Mouse (Mus musculus): ENCODE measurements around the gene Il25. TPM values are rescaled to one million over a fixed set of nuclear protein-coding genes. Genes with fewer than 3 reads are reported as not detected.
A peak's percentile ranks its signal among the peaks of the same experiment; 100 is the strongest.

The Il25 gene
- polyA plus RNA-seq, 1 experiment from 2014 or later, result not detected

GRCm38 (mm10) chr14:54935904-54936830 is 3.7 kb downstream of the Il25 start, which contains the start of gene Cmtm5:
Gene Cmtm5, plus strand, starts transcription at chr14:54936261.
- H3K27ac ChIP-seq, result peak within 1 kb of the TSS; percentile 82
- H3K4me2 ChIP-seq, result peak within 1 kb of the TSS; percentile 41
- no peaks in the 10 kb centered on the region for H3K36me3 ChIP-seq
- 18% methylated on average over 8 of the region's 8 CpGs for WGBS
- no peaks in the 10 kb centered on the region for H3K9me3 ChIP-seq (replicated peaks)
- no peaks in the 10 kb centered on the region for H3K27me3 ChIP-seq
- peak within 1 kb of the TSS; percentile 5; the same call in 1 of the 2 replicates for H3K9ac ChIP-seq
- H3K4me1 ChIP-seq, result peaks cover 35% of the 10 kb centered on the region
- peak; percentile 57 for ATAC-seq (replicated peaks; ENCODE audit: low FRiP score)
- 0 out of 2 replicates have a peak within 1 kb of the TSS, but pooled peaks have one; percentile 12 for H3K4me3 ChIP-seq (replicated peaks)

DNA sequence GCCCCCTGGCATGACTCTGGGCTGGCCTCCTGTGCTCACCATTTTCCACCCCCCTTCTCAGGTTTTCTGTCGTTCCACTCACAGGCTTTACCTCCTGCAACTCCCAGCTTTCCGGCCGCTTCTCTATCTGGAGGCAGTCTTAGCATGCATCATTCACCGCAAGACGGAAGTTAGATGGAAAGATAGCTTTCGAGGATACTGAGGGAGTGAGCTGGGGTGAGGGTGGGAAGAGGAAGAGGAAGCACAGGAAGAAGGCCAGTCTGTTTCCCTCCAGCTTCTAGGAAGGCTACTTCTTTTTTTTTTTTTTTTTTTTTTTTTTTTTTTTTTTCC is 4.3 kb downstream of the Il25 start:
- no peaks in the 10 kb centered on the region for H3K9me3 ChIP-seq (replicated peaks)
- H3K4me1 ChIP-seq, result peaks cover 35% of the 10 kb centered on the region
- whole genome bisulfite sequencing, result 18% methylated on average over 6 of the region's 6 CpGs
- ATAC-seq (replicated peaks; ENCODE audit: low FRiP score), result no peak; the same call in 1 of the 2 replicates
- peak overlapping the region; percentile 41 for H3K4me2 ChIP-seq
- 0 out of 2 replicates have a peak overlapping the region, but pooled peaks have one; percentile 12 for H3K4me3 ChIP-seq (replicated peaks)
- H3K9ac ChIP-seq, result peak overlapping the region; percentile 5; the same call in 1 of the 2 replicates
- peak overlapping the region; percentile 82 for H3K27ac ChIP-seq
- H3K36me3 ChIP-seq, result no peaks in the 10 kb centered on the region
- H3K27me3 ChIP-seq, result no peaks in the 10 kb centered on the region

DNA sequence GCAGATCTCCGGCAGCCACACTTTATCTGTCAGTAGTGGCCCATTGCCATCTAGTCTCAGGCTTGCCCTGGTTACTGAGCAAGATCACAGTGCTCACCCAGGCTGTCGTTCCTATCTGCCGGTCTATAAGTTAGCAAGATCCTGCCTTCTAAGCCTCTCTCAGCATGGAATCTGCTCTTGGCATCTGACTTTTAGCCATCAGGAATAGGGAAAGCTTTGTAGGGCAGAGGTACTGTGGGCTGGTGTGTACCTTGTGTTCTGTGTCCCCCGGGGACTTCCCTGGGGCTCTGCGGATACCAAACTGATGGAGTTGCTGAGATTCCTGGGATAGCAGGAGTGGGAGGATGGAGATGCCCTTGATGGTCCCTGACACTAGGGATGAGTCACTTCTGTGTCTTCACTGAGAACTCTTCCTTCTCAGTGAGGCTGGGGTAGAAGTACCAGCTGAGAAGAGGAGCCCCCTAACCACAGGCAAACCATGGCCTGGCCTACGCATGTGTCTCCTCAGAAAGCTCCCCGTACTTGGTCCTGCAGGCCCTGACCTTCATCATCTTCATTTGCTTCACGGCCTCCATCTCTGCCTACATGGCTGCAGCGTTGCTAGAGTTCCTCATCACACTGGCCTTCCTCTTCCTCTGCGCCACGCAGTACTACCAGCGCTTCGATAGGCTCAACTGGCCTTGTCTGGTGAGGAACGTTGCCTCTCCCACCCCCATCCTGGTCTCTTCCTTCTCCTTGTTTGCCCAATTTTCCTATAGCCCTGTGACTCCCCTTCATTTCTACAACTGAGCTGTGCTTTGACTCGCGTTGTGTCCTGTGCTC is 5.1 kb downstream of the Il25 start:
- Histone ChIP-seq H3K9me3 (replicated peaks) (no peaks in the 10 kb centered on the region), H3K27ac (no peak overlapping the region), H3K4me3 (replicated peaks) (no peak overlapping the region), H3K27me3 (no peaks in the 10 kb centered on the region), H3K4me1 (peaks cover 35% of the 10 kb centered on the region), H3K9ac (no peak overlapping the region), H3K4me2 (no peak overlapping the region), H3K36me3 (no peaks in the 10 kb centered on the region)
- ATAC-seq (replicated peaks; ENCODE audit: low FRiP score), result no peak
- WGBS, result 83% methylated on average over 16 of the region's 16 CpGs

DNA sequence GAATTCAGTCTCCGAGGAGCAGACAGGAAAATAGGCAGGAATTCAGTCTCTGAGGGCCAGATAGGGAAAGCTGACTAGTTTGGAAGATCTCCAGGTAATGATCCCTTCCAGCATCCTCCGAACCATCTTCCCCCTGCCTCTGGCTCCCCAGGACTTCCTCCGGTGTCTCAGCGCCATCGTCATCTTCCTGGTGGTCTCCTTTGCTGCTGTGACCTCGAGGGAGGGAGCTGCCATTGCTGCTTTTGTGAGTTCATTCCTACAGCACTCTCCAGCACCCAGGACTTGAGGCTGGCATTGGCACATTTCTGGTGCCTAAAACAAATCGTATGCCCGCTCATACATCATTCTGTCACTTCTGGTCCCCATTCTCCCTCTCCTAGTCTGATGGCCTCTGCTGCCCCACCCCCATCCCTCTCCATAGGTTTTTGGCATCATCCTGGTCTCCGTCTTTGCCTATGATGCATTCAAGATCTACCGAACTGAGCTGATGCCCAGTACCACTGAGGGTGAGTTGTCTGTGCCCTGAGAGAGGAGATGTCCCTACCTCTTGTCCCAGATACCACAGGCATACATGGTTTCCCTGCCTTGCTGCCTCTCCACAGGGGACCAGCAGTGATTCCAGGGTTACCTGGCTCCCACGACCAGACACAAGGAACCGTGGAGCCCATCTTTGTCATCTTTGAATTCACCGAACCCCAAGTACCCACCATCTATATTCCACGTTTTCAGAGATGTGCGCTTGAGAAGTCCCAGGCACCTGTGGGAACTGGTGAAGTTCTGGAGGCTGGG is 6.1 kb downstream of the Il25 start:
- no peak overlapping the region for H3K9ac ChIP-seq
- no peaks in the 10 kb centered on the region for H3K9me3 ChIP-seq (replicated peaks)
- no peaks in the 10 kb centered on the region for H3K27me3 ChIP-seq
- no peak for ATAC-seq (replicated peaks; ENCODE audit: low FRiP score)
- H3K4me3 ChIP-seq (replicated peaks), result no peak overlapping the region
- 80% methylated on average over 15 of the region's 15 CpGs for WGBS
- H3K4me2 ChIP-seq, result no peak overlapping the region
- no peaks in the 10 kb centered on the region for H3K36me3 ChIP-seq
- H3K4me1 ChIP-seq, result peaks cover 29% of the 10 kb centered on the region
- H3K27ac ChIP-seq, result no peak overlapping the region

DNA sequence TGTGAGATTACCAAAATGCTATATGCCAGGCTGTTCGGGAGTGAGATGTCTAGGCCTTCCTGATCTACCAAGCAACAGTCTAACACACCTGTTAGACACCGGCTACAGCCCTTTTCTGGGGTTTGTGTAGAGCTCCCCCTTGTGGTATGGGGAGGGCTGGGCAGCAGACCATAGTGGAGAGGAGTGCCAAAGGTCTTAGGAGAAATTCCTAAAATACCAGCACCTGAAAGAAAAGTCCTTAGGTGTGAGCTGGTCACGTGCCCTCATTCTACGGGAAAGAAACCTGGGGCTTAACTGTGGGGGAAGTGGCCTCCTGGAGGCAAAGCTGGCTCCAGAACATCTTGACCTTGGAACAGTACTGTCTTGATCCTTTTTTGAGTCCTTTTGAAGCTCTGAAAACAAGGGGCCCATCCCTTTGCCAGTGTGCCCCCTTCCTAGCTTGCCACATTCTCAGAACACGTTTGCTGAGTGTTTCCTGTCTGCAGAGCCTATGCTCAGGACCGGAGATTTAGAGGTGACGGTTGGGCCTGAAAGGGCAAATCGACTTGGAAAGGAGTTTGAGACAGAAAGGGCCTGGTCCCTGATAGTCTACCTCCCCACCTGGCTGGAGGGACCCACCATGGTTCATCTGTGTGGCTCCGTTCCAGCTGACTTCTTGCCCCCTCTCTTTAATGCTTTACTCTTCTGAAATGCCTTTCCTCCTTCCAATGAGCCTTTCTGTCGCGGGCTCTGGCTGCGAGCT is 7.1 kb downstream of the Il25 start:
- Histone ChIP-seq H3K36me3 (no peaks in the 10 kb centered on the region), H3K9ac (no peak overlapping the region), H3K27ac (peak overlapping the region; percentile 37; the same call in 1 of the 2 replicates), H3K4me1 (peaks cover 29% of the 10 kb centered on the region), H3K4me2 (no peak overlapping the region), H3K9me3 (replicated peaks) (no peaks in the 10 kb centered on the region), H3K4me3 (replicated peaks) (no peak overlapping the region), H3K27me3 (no peaks in the 10 kb centered on the region)
- peak; percentile 47; the same call in 1 of the 2 replicates for ATAC-seq (replicated peaks; ENCODE audit: low FRiP score)
- 43% methylated on average over 12 of the region's 12 CpGs for WGBS

GRCm38 (mm10) chr14:54940176-54940530 is 7.7 kb downstream of the Il25 start:
- no peak overlapping the region for H3K4me3 ChIP-seq (replicated peaks)
- H3K4me1 ChIP-seq, result peaks cover 29% of the 10 kb centered on the region
- WGBS, result 73% methylated on average over 3 of the region's 3 CpGs
- no peak overlapping the region for H3K4me2 ChIP-seq
- no peak for ATAC-seq (replicated peaks; ENCODE audit: low FRiP score)
- H3K9ac ChIP-seq, result no peak overlapping the region
- peak overlapping the region; percentile 37; the same call in 1 of the 2 replicates for H3K27ac ChIP-seq
- H3K27me3 ChIP-seq, result no peaks in the 10 kb centered on the region
- no peaks in the 10 kb centered on the region for H3K36me3 ChIP-seq
- H3K9me3 ChIP-seq (replicated peaks), result no peaks in the 10 kb centered on the region

DNA sequence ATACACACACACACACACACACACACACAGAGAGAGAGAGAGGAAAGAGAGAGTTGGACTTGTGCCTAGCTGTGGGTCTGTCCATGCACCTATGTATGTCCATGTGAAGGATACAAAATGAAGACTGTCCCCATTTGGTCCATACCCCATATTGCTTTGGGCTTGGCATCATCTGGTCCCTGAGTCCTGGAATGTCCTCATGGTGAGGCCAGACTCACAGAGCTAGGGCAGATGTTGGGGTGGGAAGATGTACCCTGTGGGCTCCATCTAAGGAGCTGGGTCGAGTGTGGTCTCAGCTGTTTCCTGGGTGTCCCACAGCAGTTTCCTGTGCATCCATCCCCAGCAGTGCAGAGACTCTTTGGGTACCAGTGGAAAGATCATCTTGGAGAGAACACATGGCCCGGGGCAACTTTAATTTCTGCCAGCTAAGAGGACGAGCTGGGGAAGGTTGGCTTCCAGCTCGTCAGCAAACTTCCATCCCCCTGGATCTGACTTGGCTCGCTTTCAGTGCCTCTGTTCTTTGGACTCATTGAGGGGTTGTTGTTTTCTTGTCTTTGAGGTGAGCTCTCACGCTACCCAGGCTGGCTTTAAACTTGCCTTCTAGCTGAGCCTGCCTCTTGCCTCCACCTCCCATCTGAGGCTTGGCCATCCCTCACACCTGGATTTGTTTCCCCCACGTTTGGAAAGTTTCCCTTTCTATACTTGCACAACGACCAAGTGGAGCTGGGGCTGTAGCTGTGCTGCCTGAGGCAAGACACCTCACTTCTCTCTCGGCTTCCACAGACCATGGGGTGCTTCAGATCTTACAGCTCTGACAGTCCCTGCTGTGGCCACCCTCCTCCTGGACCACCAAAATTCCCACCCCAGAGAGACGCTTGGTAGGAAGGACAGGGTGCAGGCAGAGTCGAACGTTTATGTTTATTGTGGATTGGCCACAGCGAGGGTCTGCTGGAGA is 8.8 kb downstream of the Il25 start:
- H3K27ac ChIP-seq, result no peak overlapping the region
- ATAC-seq (replicated peaks; ENCODE audit: low FRiP score), result no peak
- H3K9ac ChIP-seq, result no peak overlapping the region
- no peaks in the 10 kb centered on the region for H3K36me3 ChIP-seq
- no peak overlapping the region for H3K4me2 ChIP-seq
- WGBS, result 65% methylated on average over 13 of the region's 13 CpGs
- no peaks in the 10 kb centered on the region for H3K27me3 ChIP-seq
- H3K9me3 ChIP-seq (replicated peaks), result no peaks in the 10 kb centered on the region
- peaks cover 30% of the 10 kb centered on the region for H3K4me1 ChIP-seq
- no peak overlapping the region for H3K4me3 ChIP-seq (replicated peaks)

DNA sequence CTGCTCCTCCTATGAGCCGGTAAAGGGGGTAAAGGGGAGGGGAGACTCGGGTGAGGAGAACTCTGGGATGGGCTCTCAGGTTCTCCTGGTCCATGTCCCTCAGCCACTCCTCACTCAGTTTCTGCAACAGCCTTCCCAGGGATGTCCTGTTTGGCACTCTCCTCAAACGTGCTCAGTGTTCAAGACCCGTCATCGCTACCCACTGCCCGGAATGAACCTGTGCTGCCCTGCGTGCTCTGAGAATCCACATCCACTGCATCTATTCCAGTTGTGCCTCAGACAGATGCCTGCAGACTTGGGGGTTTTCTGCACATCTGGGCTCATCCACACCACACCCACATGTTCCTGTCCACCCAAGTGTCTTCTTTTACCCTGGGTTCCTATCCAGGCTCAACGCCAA is 10.0 kb downstream of the Il25 start:
- Histone ChIP-seq H3K4me3 (replicated peaks) (no peak overlapping the region), H3K9me3 (replicated peaks) (no peaks in the 10 kb centered on the region), H3K9ac (no peak overlapping the region), H3K4me2 (no peak overlapping the region), H3K27ac (no peak overlapping the region), H3K27me3 (no peaks in the 10 kb centered on the region), H3K4me1 (peaks cover 25% of the 10 kb centered on the region), H3K36me3 (no peaks in the 10 kb centered on the region)
- 88% methylated on average over 8 of the region's 8 CpGs for WGBS
- ATAC-seq (replicated peaks; ENCODE audit: low FRiP score), result no peak

DNA sequence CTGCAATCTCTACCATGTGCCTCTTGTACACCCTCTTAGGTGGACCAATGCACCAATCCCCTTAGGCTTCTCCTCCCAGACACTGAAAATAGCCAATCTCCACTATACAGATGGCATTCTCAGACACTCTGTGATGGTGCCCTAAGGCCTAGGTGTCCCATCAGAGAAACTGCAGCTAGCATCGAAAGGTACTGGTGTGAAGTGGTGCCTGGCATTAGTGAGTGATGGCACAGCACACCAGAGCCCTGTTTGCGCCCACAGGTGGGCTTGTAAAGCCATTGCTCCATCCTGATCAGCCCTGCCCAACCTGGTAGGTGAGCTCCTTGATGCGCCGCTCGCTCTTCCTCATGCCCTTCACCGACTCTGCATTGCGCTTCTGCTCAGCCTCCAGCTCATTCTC is 11.5 kb downstream of the Il25 start:
- WGBS, result 93% methylated on average over 7 of the region's 7 CpGs
- no peak for ATAC-seq (replicated peaks; ENCODE audit: low FRiP score)

GRCm38 (mm10) chr14:54944939-54945338 is 12.4 kb downstream of the Il25 start:
- Histone ChIP-seq H3K9ac (no peak overlapping the region), H3K4me3 (replicated peaks) (no peak overlapping the region), H3K9me3 (replicated peaks) (no peaks in the 10 kb centered on the region), H3K4me1 (peaks cover 20% of the 10 kb centered on the region), H3K27me3 (no peaks in the 10 kb centered on the region), H3K36me3 (no peaks in the 10 kb centered on the region), H3K4me2 (no peak overlapping the region), H3K27ac (no peak overlapping the region)
- no peak for ATAC-seq (replicated peaks; ENCODE audit: low FRiP score)
- 73% methylated on average over 2 of the region's 2 CpGs for WGBS

More for the DNA sequence above, 11.5 kb downstream of the Il25 start:
- Histone ChIP-seq H3K36me3 (no peaks in the 10 kb centered on the region), H3K27ac (no peak overlapping the region), H3K4me1 (peaks cover 25% of the 10 kb centered on the region), H3K9me3 (replicated peaks) (no peaks in the 10 kb centered on the region), H3K27me3 (no peaks in the 10 kb centered on the region), H3K4me2 (no peak overlapping the region), H3K4me3 (replicated peaks) (no peak overlapping the region), H3K9ac (no peak overlapping the region)
